Mouse (Mus musculus): ENCODE measurements around the gene C1qtnf1. TPM values are rescaled to one million over a fixed set of nuclear protein-coding genes. Genes with fewer than 3 reads are reported as not detected.

C1qtnf1 gene
- total RNA-seq, 2 experiments from 2014 or later, result 31.8 to 37.4 TPM

DNA sequence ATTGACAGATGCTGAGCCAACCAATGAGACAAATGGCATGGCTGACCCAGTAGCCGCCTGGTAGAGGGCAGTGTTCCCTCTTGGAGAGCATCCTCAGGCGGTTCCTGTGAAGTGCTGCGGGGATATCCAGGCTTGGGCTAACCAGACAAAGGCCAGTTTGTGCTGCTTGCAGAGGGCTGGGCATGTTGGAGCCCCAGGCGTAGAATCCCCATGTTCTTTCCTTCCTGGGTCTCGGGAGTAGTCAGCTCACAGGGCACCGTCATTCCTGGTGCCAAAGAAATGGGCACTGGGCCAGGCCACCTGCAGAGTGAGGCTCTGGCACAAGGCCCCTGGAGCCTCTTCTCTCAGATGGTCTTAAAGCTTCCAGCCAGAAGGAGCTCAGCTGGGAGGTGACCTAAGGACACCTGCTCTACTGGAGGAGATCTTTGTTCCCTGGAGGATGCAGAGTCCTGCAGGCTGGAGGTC lies 8.5 kb downstream of the C1qtnf1 start:
- DNase-seq, result peak; percentile 50

DNA sequence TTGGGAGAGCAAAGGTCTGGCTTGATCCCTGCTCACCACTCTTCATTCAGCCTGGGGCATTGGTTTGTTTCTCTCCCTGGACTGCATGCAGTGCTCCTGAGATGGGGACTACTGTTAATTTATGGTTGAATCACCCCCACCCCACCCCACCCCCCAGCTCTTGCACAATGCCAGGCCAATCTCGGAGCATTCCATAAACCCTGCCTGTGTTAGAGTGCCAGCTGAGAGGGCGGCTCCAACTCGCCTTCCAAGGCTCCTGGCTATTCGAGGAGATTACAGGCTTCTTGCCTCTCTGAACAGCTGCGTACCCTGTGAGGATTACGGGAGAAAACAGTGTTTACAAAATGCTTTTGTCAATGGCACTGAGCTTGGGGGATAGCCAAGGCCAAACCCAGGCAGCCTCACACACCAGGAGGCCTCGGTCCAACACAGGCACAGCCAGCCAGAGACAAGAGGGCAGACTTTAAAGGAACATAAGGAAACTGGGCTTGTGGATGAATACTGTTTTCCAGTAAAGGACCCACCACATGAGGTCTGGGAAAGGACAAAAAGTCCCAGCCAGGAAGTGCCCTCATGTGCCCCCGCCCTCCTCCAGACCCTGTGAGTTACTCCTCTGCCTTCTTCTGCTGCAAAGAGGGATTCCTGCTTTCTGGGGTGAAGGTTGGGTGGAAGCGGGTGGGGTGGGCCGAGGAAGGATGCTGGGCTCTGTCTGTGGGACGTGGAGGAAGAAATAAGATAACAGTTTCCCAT lies 10.8 kb downstream of the C1qtnf1 start:
- no peak for DNase-seq

- no peak for DNase-seq
These were observed 14.7 kb downstream of the C1qtnf1 start for GRCm38 (mm10) chr11:118442691-118443090.

DNA sequence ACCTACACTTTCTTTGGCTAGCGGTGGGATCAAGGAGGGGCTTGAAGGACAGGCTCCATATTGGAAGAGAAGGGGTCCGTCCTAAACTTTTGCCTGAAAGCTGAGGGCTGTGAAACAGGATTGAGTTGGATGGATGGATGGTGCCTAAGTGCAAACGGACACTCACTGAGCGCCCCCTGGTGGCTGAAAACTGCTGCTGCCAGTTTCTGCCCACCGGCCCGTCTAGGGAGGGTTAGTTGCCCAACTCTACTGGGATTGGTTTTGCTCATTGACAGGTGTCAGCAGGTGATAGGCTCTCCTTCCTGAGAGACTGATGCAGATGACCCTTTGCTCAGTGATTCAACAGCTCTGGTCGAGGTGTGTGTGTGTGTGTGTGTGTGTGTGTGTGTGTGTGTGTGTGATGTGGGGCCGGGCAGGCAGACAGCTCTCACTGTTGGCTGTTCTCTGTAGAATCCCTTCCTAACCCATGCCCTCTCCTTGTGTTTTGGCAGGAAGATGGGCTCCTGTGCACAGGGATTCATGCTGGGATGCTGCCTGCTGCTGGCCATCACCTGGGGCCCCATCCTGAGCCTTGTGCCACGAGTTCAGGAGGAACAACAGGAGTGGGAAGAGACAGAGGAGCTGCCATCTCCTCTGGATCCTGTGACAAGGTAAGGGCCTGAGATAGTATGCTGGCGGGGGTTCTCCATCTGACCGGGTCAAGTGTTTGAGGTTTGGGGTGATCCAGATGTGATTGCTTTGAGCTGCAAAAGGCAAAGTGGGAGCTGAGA lies 15.4 kb downstream of the C1qtnf1 start:
- peak; percentile 91 for DNase-seq

GRCm38 (mm10) chr11:118445843-118446242 lies 17.8 kb downstream of the C1qtnf1 start:
- peak; percentile 72 for DNase-seq

DNA sequence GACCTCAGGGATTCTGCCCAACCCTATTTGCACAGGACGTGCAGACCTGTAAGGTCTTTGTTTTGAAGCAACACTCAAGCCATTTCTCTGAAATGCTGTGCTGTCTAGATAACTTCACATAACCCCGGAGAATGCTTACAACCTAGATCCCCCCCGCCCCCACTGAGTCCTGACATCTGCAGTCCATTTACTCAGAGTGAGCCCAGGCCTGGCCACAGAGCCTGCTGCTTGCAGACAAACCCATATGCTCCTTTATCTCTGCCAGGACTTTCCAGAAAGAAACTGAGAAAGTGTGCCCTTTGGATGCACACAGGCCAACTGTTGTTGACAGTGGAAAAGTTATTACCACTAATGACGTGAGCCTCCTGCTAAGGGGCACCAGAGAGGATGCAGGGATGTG lies 19.3 kb downstream of the C1qtnf1 start:
- no peak for DNase-seq

DNA sequence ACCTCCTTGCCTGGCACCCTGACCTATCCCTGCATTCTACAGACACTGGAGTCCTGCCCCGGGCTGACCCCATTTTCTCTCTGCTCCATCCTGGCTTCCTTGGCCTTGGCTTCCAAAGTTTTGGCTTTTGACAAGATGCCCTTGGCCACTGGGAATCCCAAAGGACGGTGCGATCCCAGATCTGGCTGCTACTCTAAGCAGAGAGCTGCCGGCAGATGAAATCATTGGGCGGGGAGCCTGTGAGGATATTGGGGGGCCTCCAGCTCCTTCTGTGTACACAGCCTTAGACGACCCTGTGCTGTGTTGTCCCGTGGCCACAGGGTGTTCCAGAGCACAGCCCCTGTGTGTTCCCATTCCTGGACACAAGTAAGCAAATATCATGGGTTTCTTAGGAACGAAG lies 20.4 kb downstream of the C1qtnf1 start:
- DNase-seq, result peak; percentile 67

- no peak for DNase-seq
These were observed 23.2 kb downstream of the C1qtnf1 start for GRCm38 (mm10) chr11:118451211-118451610.

GRCm38 (mm10) chr11:118452955-118453354 lies 25.0 kb downstream of the C1qtnf1 start:
- DNase-seq, result no peak

GRCm38 (mm10) chr11:118453886-118454671 lies 26.1 kb downstream of the C1qtnf1 start:
- peak; percentile 60 for DNase-seq

GRCm38 (mm10) chr11:118455788-118456187 lies 27.8 kb downstream of the C1qtnf1 start:
- DNase-seq, result no peak

- DNase-seq, result no peak
These were observed 28.9 kb downstream of the C1qtnf1 start for GRCm38 (mm10) chr11:118456937-118457336.

DNA sequence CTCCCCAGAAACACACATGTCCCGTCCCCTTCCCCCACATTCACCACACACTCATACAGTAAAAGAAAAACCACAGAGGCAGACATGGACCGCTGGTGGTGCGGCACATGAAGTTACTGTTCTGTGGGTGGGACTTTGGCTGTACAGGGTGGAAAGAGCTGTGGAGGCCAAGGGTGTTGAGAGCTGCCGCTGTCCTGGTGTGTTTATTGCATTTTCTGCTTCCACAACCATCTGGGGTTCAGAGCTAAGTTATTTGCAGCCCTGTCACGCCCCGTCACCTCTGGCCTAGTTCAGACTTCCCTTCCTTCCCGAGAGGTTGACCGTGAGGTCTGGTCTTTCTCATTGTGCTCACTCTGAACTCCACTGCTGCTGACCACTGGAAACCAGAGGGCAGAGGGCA lies 31.0 kb downstream of the C1qtnf1 start:
- DNase-seq, result no peak

- DNase-seq, result no peak
These were observed 31.5 kb downstream of the C1qtnf1 start for GRCm38 (mm10) chr11:118459536-118459935.

DNA sequence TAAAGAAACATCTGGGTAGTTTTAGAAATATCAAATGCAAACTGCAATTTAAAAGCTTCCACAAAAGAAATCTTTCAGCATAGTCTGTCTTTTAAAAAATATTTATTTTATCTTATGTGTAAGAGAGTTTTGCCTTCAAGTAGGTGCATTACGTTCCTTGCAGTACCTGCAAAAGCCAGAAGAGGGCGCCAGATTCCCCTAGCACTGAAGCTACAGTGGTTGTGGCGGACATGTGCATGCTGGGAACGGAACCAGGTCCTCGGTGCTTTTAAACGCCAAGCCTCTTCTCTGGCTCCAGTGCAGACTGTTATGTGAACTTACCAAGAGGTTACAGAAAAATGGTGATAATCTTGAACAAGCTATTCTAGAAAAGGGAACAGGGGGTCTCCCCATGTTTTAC lies 32.3 kb downstream of the C1qtnf1 start:
- peak; percentile 57 for DNase-seq

DNA sequence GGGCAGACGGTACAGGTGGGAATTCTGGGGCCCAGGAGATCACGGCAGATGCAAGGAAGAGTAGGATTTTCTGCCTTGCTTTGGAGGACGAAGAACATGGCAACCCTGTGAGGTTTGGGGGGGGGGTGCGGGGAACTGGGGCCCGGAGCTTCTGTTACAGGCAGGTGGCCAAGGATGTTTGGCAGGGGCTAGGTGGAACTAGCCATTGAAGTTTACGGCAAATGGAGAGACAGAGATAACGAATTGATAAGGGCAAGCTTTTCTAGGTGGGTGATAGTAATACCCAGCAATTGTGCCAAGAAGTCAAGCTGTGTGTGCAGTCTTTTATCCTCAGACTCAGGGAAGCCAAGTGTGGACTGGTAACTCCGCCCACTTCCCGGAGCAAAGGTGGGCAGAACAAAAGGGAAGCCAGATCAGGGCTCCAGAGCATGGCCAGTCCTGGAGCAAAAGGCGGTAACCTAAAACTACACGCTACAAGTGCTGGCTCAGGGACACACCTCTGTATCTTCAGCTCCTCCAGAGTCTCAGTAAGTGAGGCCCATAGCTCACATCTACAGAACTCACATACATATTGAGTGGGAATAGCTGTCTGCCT lies 39.5 kb downstream of the C1qtnf1 start:
- no peak for DNase-seq

DNA sequence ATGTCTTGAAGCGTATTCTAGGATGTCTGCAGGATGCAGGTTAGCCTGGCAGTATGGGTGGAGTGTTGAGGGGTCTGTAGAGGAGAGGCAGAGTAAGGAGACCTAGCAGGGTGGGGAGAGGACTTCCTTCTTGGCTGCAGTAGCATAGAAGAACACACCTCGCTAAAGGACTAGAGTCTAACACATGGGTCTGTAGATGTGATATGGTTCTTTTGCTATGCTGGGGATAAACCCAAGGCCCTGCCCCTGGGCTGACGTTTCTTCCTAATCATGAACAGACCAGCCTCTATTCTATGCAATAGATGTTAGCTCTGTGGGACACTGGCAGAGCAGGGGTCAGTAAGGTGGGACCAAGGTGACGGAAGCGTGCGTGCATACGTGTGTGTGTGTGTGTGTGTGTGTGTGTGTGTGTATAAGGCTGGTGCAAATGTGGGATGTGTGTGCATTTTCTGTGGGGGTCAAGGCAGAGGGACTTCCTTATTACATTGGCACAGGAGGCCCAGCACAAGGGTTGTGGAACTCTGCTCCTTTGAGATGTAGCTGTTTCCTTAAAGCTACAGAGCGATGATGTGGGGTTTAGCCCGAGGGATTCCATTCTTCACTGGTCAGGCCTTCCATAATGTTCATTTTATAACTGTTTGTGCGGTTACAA lies 41.6 kb downstream of the C1qtnf1 start:
- DNase-seq, result no peak

GRCm38 (mm10) chr11:118470234-118470966 lies 42.4 kb downstream of the C1qtnf1 start:
- no peak for DNase-seq

DNA sequence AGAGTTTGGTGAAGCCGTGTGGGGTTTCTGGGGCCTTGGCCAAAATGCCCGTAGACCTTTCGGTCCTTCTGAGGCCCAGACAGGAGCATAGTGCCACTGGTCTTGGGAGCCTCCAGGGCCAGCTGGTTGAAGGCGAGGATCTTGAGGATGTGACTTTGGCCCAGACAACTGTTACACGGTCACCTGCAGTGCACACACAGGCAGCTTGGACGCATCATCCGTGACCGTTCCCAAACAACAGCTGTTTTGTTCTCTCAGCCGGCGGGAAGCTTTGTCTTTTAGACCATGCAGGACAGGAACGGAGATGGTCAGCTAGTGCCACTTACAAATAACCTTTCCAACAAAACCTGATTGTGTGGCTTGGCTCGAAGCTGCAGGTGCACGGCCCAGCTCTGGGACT lies 43.7 kb downstream of the C1qtnf1 start:
- DNase-seq, result no peak

DNA sequence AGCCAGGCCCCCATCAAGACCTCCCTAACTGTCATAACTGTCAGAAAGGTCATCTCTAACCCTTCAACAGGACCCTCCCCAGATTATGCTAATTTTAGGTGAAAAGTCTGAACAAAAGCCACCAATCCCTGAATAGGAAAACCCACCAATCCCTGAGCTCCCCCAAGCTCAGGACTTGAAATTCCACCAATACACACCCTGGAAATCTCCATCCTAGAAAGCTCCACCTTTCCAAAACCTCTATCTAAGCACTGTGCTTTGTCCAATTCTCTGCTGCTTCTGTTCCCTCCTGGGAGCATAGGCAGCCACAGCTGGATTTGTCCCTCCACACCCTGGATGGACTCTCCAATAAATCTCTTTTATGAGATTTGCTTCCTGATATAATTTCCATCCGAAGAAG lies 45.2 kb downstream of the C1qtnf1 start:
- DNase-seq, result no peak
